Mouse (Mus musculus) embryo, embryonic 10.5 days (tissue): Measurements from ENCODE around the gene Pde3a.
"Not testable (repeated sequence)": the region's sequence is repeated elsewhere in the genome, so short reads cannot be mapped to it uniquely, and the experiment has no call there.

Source experiments
- DNase-seq: peaks from one replicate; pipeline ENCODE4 v3.0.0-alpha.2; 2015; ENCODE audit warnings: low spot score

The Pde3a gene

GRCm38 (mm10) chr6:141267888-141268570, 19.0 kb downstream of the Pde3a start:
- no peak for DNase-seq

- DNase-seq, result no peak
Observed at GRCm38 (mm10) chr6:141268871-141269270, 19.8 kb downstream of the Pde3a start.

GRCm38 (mm10) chr6:141271133-141271532, 22.1 kb downstream of the Pde3a start:
- no peak for DNase-seq

GRCm38 (mm10) chr6:141271579-141271978, 22.5 kb downstream of the Pde3a start:
- no peak for DNase-seq

GRCm38 (mm10) chr6:141273685-141274084, 24.6 kb downstream of the Pde3a start:
- DNase-seq, result no peak

GRCm38 (mm10) chr6:141281685-141282084, 32.6 kb downstream of the Pde3a start:
- no peak for DNase-seq

GRCm38 (mm10) chr6:141282796-141283195, 33.7 kb downstream of the Pde3a start:
- DNase-seq, result no peak

GRCm38 (mm10) chr6:141291195-141291594, 42.1 kb downstream of the Pde3a start:
- no peak for DNase-seq

GRCm38 (mm10) chr6:141292826-141293459, 43.9 kb downstream of the Pde3a start:
- no peak for DNase-seq

- DNase-seq, result no peak
Observed at GRCm38 (mm10) chr6:141293460-141293853, 44.4 kb downstream of the Pde3a start.

GRCm38 (mm10) chr6:141295264-141295663, 46.2 kb downstream of the Pde3a start:
- DNase-seq, result no peak

GRCm38 (mm10) chr6:141301750-141302748, 53.0 kb downstream of the Pde3a start:
- DNase-seq, result no peak

GRCm38 (mm10) chr6:141302842-141303241, 53.8 kb downstream of the Pde3a start:
- no peak for DNase-seq

- DNase-seq, result no peak
Observed at GRCm38 (mm10) chr6:141307326-141307725, 58.3 kb downstream of the Pde3a start.

GRCm38 (mm10) chr6:141308451-141308850, 59.4 kb downstream of the Pde3a start:
- DNase-seq, result no peak

- DNase-seq, result peak; percentile 39
Observed at GRCm38 (mm10) chr6:141309872-141310271, 60.8 kb downstream of the Pde3a start.

- no peak for DNase-seq
Observed at GRCm38 (mm10) chr6:141310351-141310750, 61.3 kb downstream of the Pde3a start.

- DNase-seq, result no peak
Observed at GRCm38 (mm10) chr6:141311615-141312014, 62.5 kb downstream of the Pde3a start.

- DNase-seq, result no peak
Observed at GRCm38 (mm10) chr6:141313112-141313511, 64.0 kb downstream of the Pde3a start.

- no peak for DNase-seq
Observed at GRCm38 (mm10) chr6:141318440-141318839, 69.4 kb downstream of the Pde3a start.

GRCm38 (mm10) chr6:141321253-141321652, 72.2 kb downstream of the Pde3a start:
- DNase-seq, result no peak

- no peak for DNase-seq
Observed at GRCm38 (mm10) chr6:141322961-141323360, 73.9 kb downstream of the Pde3a start.

- DNase-seq, result not testable (repeated sequence)
Observed at GRCm38 (mm10) chr6:141327134-141327533, 78.1 kb downstream of the Pde3a start.
